Mouse (Mus musculus) WW6 (cell line): ENCODE measurements around the gene Ikbke.

ENCODE experiments used
- DNase-seq: peaks from one replicate; pipeline ENCODE4 v3.0.0-alpha.2; 2013; ENCODE audit warnings: low read depth, low spot score

Ikbke gene

DNA sequence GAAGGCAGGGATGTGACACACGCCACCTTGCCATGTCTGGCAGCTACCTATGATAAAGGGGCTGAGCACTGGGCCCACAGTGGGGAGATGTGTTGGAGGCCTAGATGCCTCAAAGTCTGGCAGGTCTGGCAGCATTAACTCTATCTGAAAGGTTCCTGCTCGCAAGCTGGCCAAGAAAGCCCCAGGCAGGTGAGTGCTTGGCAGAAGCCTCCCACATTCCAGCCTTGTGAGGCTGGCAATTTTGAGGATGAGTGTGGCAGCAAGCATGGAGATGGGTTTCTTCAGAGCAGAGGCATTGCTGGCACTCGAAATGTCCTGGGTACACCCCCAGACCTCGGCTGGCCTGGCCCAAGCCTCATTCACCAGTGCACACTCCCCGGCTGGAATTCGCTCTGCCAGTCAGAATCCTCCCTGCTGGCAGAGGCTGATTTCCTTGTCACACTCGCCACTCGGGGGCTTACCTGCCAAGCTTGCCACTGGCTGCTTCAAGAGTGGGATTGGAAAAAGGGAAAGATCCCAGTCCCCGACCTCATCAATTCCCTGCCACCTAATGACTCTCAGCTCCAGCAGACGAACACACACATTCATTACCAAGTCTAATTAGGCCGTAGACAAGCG is 39.7 kb downstream of the Ikbke start:
- no peak for DNase-seq

DNA sequence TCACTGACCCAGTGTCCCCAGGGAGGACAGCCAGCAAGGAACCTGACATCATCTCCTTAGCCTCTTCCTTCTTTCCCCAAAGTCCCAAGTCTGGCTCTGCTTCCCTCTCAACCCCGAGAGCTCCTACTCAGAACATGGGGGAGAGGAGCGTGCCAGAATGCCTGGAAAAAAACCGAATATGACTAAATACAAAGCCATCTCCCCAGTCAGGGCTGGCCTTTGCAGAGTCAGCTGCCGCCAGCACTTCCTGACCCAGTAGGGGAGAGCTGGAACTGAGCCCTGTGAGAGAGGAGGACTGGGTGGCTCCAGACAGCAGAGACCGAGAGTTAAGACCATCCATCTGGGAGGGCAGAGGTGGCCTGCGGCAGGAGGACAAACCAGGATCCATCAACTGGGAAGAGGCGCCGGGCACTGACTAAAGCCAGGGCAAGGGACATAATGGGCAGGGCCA is 40.5 kb downstream of the Ikbke start:
- no peak for DNase-seq

DNA sequence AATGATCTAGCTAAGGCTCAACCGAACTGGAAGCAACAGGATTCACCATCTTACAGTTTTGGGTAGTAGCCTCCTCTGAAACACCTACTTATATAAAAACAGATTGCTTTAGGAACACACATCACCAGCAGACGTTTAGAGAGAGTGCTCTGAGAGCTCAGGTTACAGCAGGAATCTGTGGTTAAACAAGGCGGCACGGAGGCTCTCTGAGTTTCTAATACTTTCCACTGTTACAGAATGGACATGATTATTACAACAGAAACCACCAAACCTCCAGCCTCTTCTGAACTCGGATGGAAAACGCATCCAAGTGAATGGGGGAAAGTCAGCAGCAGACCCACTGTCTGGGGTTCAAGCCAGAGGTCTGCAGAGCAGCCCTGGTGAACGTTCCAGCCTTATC is 43.3 kb downstream of the Ikbke start:
- no peak for DNase-seq

DNA sequence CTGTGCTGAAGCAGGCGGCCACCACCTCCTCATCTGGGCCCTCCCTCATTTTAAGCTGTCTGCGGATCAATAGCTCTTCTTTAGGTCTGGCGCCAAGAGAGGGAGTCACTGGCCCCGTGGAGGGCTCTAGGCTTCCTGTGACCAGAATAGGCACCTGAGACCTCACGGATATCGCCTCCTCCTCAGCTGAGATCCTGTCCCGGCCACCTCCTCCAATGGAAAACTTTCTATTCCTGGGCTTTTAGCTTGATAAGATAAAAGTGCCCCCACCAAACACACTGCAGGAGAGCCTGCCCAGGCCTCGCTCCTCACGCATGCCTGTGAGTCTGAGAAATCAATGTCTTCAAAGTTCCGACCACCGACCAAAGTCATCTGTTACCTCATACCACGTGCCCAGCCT is 45.9 kb downstream of the Ikbke start:
- DNase-seq, result no peak

DNA sequence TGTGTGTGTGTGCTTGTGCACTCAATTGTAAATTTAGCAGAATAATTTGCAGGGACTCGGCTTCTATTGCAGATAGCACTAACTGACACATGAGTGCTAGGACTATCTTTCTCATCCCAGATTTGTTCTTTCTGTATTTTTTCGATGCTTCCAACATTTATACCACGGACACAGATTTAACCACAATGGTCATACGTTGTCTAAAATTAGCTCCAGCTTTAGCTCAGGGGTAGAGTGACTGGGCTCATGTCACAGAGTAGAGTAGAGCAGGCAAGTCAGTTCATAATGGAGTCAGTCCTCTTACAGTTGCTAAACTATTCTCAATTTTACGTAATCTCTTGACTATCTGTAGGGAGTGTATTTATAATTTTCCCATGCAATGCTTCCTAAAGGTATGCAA is 50.7 kb downstream of the Ikbke start:
- no peak for DNase-seq

DNA sequence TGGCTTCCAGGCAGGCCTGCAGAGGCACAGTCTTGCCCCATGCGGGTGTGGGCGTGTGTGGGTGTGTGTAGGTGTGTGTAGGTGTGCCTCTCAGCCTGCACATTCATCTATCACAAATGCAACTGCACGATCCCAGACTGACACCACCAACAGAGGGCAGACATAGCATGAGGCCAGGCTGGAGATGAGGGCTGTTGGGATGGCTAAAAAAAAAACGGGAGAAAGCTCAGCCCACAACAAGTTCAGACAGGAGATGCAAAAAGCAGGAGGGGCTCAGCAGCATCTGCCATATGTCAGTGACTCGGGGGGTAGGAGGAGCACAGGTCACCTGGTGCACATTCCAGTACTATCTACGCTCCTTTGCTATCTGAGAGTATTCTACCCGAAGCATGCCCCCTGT is 51.2 kb downstream of the Ikbke start:
- no peak for DNase-seq

DNA sequence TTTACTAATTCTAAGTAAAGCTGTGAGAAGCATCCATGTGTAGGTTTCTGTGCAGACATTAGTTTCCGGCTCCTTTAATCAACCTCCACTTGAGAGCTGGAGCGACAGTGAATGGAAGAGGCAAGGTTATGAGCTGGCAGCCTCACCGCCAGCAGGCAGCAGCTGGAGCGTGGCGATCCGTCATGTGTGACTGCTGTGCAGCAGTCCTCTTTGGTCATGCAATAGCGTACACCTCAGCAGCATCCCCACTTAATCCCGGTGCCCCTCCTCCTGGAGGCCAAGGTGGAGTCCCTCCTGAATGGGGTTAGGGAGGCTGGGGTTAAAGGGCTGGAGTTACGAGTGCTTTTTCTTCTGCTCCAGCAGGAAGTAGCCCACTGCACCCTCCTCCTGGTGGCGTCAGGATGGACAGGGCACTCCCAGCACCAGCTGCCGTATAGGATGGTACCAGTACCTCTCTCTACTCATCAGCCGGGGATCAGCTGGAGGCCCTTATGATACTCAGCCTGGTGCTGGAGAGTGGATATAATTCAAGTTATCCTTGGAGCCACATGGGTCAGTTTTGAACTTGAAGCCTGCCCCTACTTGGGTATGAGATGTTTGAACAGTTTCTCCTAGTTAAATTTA is 54.4 kb downstream of the Ikbke start:
- no peak for DNase-seq

DNA sequence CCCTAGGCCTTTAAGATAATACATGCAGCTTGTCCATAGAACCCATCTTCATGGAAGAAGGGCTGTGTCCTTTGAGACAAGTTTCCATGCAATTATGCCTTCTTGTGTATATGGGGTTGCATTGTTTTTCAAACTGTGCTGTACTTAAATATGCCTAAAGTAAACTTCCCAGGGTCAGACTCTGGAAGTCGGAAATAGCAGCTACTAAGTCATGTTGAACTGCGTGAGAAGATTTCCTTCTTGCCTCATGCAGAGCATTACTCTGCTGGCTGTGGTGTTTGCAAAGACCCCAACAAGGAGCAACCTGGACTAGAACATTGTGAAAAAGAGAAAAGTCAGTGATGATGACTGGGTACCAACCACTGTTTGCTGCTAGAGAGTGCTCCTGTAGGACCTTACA is 56.1 kb downstream of the Ikbke start:
- DNase-seq, result no peak

DNA sequence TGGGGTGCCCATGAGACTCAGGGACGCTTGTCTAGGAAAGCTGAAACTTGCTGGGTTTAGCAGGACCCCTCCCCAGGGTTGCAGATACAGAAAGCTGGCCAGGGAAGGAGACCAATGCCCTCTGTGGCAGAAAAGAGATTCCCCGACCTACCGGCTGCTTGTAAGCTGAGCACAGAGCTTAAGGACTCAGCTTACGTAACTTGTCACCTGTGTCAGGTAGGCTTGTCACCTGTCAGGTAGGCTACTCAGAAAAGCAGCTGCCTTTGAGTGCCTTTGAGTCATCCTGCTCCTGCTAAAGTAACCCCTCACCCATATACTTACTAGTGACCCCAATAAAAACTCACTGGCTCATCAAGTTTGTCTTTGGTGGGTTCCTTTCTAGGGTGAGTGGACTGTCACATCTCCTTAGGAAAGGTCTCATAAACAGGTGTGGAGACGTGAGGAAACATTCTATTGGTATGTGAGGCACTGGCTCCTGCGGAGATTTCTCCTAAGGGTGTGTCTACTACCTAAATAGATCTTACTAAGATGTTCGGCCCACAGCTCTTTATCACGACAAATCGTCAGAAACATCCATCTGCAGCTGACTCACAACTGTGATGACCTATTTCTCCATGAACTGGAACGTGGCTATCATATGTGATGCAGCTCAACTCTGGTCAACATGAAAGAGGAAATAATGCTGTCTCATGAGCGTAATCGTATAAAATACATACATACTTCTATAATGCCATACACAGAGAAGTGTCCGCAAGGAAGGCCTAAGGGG is 57.4 kb downstream of the Ikbke start:
- no peak for DNase-seq

DNA sequence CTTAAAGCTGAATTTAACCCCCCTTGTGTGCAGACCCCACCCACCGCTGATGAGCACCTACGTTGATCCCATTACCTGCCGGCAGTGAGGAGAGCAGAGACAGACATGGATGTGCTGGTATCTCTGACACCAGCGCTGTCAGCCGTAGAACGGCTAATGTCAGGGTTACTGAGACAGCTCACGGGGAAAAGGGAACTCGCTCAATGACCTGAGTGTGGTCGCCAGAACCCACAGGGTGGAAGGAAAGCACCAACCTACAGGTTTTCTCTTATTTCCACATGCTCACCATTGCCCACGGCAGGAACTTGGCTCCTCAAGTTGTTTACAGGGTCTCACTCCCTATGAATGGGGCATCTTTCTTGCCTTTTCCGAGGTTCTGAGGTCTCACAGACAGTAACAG is 60.5 kb downstream of the Ikbke start:
- DNase-seq, result no peak

DNA sequence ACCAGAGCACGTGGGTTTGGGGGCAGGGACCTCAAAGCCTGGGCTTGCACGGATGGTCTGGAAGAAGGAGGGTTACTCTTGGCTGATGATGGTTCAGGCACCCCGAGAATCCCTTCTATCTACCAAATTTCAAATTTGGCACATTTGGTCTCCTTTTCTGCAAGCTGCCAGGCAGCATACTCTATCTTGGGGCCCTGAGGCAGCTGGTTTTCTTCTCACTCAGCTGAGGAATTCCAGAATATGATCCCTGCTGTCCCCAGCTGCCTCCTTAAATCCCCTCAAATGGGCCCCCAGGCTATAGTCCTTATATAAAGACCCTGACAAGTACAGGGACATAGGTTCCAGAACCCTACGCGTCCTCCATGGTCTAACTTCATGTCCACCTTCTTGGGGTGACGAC is 66.0 kb downstream of the Ikbke start:
- DNase-seq, result no peak

DNA sequence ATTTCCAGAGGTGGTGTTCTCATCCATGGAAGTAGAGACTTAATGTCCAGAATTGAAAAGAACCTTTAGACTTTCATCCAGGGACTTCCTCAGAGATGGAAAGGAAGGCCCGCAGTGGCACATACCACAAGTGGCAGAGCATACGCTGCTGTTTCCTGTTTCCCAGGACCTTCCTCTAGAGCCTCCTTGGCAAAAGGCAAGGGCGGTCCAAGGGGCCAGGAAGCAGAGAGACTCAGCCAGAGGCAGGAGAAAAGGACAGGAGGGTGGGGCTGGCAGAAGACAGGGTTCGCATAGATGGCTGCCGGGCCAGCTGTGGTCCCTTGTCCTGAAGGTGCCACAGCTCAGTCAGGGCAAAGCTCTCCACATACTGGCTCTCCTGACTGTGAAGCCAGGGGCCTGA is 66.5 kb downstream of the Ikbke start:
- DNase-seq, result no peak

DNA sequence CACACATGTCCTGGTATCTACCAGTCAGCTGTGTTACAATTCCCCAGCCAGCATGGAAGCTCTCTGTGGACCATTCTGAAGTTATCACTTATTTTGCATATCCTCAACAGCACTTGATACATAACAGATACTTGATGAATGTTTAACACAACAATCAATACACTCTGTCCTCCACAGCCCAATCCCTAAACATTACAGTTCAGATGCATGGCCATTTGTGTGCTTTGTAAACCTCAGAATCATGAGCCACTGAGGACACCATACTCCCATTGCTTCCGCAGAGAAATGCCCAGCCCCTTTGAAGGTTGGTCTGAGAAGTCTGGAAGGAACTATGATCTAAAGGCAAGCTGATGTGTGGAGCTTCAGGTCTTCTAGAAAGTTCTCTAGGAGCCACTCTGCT is 67.8 kb downstream of the Ikbke start:
- DNase-seq, result no peak

DNA sequence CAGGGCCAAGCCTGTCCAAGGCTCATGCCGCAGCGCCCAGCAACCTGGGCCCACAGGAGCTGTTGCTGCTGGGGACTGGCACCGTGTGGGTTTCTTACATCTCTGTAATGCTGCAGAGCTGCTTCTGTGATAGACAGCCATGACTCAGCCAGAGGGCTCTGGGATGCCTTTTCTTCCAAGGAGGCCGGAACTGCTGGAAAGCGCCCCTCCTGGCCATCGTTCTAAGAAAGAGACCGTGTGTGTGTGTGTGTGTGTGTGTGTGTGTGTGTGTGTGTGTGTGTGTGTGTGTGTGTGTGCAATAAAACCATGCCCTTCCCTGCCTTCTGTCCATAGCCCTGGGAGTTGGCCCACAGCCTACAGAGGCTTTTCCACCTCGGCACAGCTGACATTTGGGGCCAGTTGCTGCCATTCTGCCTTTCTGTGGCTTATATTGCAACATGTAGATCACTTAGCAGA is 69.4 kb downstream of the Ikbke start:
- no peak for DNase-seq

DNA sequence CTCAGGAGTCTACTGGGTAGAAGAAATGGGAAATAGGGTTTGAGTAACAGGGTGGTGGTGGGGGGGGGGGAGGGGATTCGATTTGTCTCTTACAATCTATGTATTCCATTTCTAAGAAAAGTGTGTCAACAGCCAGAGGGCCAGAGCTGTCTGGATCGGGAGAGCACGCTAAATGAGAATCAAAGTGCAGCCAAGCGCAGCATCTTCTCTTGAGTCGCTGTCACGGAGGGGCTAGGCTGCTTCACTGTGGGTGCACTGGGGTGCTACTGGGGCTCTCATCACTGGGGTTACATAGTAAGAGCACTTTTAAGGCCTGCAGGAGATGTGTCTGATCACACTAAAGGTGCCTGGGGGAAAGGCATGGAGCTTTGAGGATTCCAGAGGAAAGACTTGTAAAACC is 70.6 kb downstream of the Ikbke start:
- no peak for DNase-seq

DNA sequence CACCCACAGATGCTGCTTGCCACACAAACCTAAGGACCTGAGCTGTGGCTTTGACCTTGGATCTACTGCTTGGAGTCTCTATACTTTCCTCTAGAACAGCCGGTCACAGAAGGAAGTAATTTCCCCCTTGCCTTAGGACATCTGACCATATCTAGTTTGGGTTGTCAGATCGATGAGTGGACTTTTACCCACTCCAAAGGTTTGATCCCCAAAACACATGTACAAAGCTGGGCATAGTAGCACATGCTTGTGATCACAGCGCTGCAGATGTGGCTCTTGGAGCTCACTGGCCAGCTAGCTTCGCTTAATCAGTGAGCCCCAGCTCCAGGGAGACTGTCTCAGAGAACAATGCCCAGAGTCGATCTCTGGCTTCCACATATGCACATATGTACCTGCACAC is 71.3 kb downstream of the Ikbke start:
- no peak for DNase-seq

DNA sequence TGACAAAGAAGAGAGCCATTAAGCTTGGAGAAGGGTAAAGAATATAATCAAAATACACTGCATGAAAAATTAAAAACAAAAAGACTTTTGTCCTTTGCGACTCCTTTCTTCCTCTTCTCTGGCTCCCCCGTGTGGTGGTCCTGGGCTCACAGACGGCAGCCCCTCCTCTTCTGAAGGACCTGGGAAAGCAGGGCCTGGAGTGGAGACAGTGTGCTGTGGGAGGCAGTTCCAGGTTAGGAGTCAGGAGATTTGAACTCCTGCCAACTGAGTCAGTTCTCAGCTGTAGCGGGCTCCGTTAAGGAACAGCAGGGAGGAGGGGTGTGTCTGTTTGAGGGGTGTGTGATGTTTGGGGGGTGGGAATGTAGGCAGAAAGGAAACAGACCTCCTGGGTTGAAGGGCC is 71.9 kb downstream of the Ikbke start:
- no peak for DNase-seq

DNA sequence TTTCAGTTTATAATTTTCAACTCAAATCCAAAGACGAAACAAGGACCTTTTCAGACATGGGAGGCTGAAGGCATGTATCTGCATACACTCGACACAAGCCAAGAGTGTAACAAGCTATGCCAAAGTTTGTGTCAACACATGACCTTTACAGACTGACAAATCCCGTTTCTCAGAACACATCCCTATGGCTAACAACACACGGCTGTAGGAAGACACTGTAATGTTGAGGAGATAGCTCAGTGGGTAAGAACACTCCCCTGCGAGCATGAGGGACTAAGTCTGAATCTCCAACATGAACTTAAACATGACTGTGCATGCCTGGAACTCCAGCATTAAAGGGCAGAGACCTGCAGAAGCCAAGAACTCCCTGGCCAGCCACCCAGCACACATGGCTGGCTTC is 73.1 kb downstream of the Ikbke start:
- DNase-seq, result no peak

DNA sequence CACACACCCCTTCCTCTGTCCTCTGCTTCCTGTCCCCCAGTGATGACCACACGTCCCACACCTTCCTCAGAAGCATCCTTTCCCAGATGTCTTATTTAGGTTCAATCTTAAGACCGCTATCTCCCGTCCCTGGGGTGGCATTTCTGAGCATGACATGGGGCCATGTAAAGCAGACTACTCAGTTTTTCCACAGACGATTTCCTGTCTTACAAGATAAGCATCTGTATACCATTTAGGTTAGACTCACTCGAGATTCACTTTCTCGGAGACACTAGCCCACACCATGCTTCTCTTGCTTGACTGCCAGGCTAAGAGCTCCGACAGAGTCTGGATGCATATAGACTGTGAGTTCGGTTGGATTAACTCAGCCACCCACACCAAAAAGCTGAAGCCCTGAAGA is 74.9 kb downstream of the Ikbke start:
- no peak for DNase-seq
